Mouse (Mus musculus): ENCODE data around the gene Vangl2.

DNA sequence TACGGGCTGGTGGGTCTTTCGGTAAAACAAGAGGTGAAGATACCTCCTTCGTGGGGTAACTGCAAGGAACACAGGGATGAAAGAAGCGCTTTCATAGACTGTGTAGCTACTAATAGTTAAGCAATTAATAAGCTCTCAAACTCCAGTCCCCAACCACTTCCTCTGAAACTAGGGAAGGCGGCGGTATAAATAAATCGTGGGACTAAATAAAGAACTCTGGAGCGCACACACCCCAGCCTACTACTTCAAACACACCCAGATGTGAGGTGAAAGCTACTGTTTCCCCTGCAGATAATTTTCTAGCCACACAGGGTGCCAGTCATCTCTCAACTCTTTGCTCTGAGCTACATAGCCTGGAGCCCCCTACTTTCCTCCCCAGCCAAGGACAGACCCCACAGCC, 12.2 kb downstream of the Vangl2 start:
- TF ChIP-seq ZC3H11A (IDR thresholded peaks at IDR 0.05; ENCODE audit: borderline replicate concordance, low read depth, low read length) = no peak
- no peak for TF ChIP-seq HCFC1 (IDR thresholded peaks at IDR 0.05; ENCODE audit: borderline replicate concordance, insufficient read depth, low read length)
